Mouse (Mus musculus) embryonic facial prominence, embryonic 15.5 days (tissue): ENCODE data around the gene Btbd35f8. TPM values are rescaled to one million over a fixed set of nuclear protein-coding genes. Genes with fewer than 3 reads are reported as not detected.
"Not testable (repeated sequence)": the region's sequence is repeated elsewhere in the genome, so short reads cannot be mapped to it uniquely, and the experiment has no call there.

Experiments
- ATAC-seq: fragments of 200-750 bp; cut with Nextera tagmentation; 2 replicates; pipeline ENCODE4 v1.8.0; 2017; ENCODE audit warnings: low read depth, moderate TSS enrichment; ENCODE audit not compliant: insufficient number of reproducible peaks, low FRiP score, low TSS enrichment
- H3K27ac ChIP-seq: fragments of 300-500 bp; sonication (generic); replicated peaks from 2 replicates; pipeline ENCODE4 v1.5.1; 2015; ENCODE audit warnings: mild to moderate bottlenecking, inconsistent platforms
- H3K27me3 ChIP-seq: fragments of 300-500 bp; sonication (generic); 2 replicates; pipeline ENCODE4 v1.6.1; 2015; ENCODE audit warnings: inconsistent platforms
- H3K36me3 ChIP-seq: fragments of 300-500 bp; sonication (generic); 2 replicates; pipeline ENCODE4 v1.6.1; 2015; ENCODE audit warnings: mild to moderate bottlenecking, inconsistent platforms
- H3K4me1 ChIP-seq: fragments of 300-500 bp; sonication (generic); 2 replicates; pipeline ENCODE4 v1.6.1; 2015; ENCODE audit warnings: inconsistent platforms
- H3K4me2 ChIP-seq: fragments of 300-500 bp; sonication (generic); replicated peaks from 2 replicates; pipeline ENCODE4 v1.6.1; 2015; ENCODE audit warnings: mild to moderate bottlenecking, inconsistent platforms
- H3K4me3 ChIP-seq: fragments of 300-500 bp; sonication (generic); replicated peaks from 2 replicates; pipeline ENCODE4 v1.5.1; 2015; ENCODE audit warnings: mild to moderate bottlenecking, inconsistent platforms
- H3K9ac ChIP-seq: fragments of 300-500 bp; sonication (generic); 2 replicates; pipeline ENCODE4 v1.6.1; 2015; ENCODE audit warnings: inconsistent platforms
- H3K9me3 ChIP-seq: fragments of 300-500 bp; sonication (generic); replicated peaks from 2 replicates; pipeline ENCODE4 v1.6.1; 2016; ENCODE audit warnings: inconsistent platforms
- WGBS: fragments of 180-500 bp; shearing (Covaris S2); methylation state at CpG from one replicate; pipeline ENCODE4 v1.1.7; 2015; 5-methylcytosine and 5-hydroxymethylcytosine counted together
- polyA plus RNA-seq: library from polyadenylated mRNA; unstranded; fragments of >200 nt; fragmentation: Nextera tagmentation; extraction: Ambion mirVana; gene quantifications from 2 replicates; pipeline ENCODE4 v1.2.1, GENCODE M21; 2015

Btbd35f8 gene
- polyA plus RNA-seq, result not detected in 2 replicates

DNA sequence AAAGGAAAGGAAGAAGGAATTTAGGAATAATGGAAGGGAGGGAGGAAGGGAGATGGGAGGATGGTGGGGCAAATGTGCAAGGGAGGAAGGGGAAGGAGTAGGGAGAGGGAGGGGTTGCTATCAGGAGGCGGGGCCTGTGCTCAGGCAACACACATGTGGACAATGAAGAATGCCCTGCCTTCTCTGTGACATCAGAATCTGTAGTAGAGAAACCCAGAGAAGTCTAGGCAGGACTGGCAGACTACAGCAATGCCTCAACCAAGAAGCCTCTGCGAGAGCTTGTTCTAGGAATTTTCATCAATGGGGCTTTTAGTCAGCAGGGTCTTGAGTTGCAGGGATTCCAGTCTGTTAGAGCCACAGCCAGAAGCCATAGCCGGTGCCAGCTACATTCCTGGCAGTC, at the start of gene Btbd35f8:
Btbd35f8 (plus strand) TSS at position 301 of the 400 bp plus-strand sequence.
- H3K4me1 ChIP-seq, H3K9me3 ChIP-seq, H3K4me2 ChIP-seq, H3K9ac ChIP-seq, H3K27me3 ChIP-seq, H3K27ac ChIP-seq, H3K4me3 ChIP-seq, ATAC-seq, H3K36me3 ChIP-seq: not testable (repeated sequence)
- no CpG with 5 or more reads among the region's 3 CpGs for WGBS

Other genes starting within 250 kb of the Btbd35f8 start
- not detected in 2 replicates for gene Spin2g, start 211.8 kb upstream of the Btbd35f8 start, polyA plus RNA-seq